Mouse (Mus musculus): ENCODE results near the gene Upf1. TPM values are rescaled to one million over a fixed set of nuclear protein-coding genes. Genes with fewer than 3 reads are reported as not detected.

Gene Upf1
- polyA plus RNA-seq, 1 experiment = 30.8 TPM

GRCm38 (mm10) chr8:70329124-70329834 lies 23.8 kb downstream of the Upf1 start, which contains the start of gene Gdf1:
Gene Gdf1 (plus strand): TSS chr8:70329817.
- no peak for DNase-seq (ENCODE audit: extremely low spot score in 1 of 2, low spot score in 1 of 2)

DNA sequence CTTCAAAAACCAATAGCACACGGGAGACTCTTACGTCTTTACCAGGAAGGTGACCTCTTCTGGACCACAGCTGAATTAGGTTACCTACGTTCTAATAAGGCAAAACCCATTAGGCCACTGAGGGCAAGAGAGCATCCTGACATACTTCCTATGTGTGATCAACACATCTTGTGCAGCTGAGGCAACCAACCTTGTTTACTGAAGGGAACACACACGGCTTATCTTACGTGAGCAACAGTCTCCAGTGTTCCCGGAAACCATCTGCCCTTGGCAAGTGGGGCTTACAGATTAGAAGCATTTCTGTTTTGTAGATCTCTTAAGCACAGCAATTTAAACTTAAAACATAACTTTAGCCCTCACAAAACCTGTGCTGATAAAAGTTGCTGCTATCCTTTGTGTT lies 25.6 kb downstream of the Upf1 start:
- DNase-seq (ENCODE audit: extremely low spot score in 1 of 2, low spot score in 1 of 2) = no peak

DNA sequence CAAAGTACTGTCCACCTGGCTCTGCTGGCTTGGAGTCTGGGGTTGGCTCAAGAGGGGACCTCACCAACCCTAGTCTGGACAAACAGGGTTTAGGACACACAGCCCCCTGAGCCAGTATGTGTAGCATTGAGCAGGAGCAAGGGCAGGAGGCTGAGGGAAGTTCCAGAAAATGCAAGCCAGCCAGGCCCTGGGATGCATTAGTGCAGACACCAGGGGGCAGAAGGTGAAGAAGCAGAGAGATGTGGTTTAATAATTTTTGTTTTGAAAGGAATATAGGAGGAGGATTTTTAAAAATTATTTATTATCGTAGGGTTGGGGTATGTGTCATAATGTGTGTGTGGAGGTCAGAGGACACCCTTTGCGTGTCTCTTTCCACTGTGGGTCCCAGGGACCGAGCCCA lies 29.4 kb downstream of the Upf1 start:
- DNase-seq (ENCODE audit: extremely low spot score in 1 of 2, low spot score in 1 of 2) = no peak

DNA sequence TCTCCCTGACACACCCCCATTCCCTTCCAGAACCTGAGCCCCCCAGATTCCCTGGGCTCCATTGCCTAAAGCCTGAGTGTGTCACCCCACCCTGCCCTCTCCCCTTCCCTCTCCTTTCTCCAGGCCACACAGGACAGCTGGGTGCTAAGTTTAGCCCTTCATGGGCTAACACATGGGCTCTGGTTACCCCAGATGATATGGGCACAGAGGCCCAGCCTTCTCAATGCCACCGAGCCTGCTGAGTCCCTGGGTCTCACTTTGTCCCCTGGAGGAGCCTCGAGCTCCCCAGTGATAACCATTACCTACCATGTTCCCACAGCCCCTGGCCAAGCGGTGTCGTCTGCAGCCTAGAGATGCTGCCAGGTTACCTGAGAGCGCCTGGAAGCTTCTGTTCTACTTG lies 35.2 kb downstream of the Upf1 start:
- no peak for DNase-seq (ENCODE audit: extremely low spot score in 1 of 2, low spot score in 1 of 2)

DNA sequence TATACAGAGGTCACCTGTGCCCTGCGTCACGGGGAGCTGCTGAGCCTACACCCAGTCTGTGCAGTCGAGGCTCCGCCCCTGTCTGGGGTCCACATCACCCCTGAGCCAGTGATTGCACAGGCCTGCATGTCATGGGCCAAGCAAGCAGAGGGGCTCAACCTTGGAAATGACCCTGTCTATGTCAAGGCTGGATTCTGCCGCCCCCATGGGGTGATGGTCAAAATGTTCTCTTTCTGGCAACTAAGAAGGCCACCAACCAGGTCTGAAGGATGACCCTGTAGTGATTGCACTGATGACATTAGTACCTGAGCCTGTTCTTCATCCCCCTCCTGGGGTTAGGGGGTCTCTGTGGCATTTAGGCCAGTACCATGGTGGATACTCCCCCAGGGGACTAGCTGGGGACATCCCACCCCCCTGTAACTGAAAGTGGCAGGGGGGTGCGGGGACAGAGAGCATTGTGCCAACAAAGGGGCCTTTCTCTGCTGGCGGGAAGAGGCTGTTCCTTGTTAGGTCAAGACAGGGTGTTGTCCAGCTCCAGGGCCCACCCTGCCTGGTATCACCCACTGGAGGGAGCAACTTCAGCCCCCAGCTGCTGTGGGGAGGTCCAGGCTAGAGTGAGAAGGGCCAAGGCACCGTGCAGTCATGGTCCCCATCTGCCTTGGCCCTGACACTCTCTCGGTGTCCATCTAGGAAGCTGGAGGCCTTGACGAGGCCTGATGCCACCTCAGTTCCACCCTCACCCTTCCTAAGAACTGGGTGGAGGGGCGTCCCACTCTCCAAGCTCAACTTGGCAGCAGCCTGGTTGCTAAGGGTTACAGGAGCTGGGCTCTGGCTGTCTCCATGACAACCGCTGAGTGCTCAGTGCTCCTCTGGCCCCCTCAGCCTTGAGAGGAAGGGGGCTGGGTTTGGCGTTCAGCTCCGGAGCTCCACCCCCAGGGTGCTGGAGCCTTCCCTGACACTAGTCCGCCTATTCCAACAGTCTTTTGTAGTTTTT lies 36.3 kb downstream of the Upf1 start:
- DNase-seq (ENCODE audit: extremely low spot score in 1 of 2, low spot score in 1 of 2) = peak; percentile 91 to 93

DNA sequence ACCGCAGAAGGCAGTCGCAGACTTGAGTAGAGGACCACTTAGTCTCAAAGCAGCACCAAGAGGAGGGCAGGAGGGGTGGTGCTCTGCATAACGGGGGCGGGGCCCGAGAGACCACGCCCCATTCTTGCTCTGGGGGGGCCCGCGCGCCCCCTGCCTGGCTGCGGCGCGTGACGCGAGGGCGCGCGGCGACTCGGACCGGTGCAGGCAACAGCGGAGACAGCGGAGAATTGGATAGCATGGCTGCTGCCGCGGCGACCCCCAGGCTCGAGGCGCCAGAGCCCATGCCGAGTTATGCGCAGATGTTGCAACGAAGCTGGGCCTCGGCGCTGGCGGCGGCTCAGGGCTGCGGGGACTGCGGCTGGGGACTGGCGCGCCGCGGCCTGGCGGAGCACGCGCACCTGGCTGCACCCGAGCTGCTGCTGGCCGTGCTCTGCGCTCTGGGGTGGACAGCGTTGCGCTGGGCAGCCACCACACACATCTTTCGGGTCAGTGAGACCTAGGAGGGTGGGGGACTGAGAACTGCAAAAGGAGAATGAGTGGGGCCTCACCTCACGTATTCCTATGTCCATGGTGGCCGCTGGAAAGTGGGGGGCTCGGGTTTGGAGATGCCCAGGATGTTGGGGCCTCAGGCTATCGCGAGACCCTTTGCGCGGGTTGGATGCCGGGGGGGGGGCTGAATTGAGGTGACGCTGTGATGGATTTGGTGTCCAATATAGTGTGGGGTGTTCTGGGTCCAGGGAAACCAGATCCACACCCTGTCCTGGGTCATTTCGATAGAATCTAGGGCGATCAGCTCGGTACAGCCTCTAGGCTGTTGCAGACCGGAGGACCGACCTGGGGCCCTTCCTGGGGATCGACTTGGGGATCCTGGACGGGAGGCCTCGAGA lies 37.2 kb downstream of the Upf1 start, which contains the start of gene Cers1:
TSS of gene Cers1 (plus strand) at position 152 of the 887 bp plus-strand sequence.
- DNase-seq (ENCODE audit: extremely low spot score in 1 of 2, low spot score in 1 of 2) = peak in 1 of 2 experiments; percentile 86

GRCm38 (mm10) chr8:70313399-70313798 lies 39.7 kb downstream of the Upf1 start:
- DNase-seq (ENCODE audit: extremely low spot score in 1 of 2, low spot score in 1 of 2) = no peak

- peak in 1 of 2 experiments; percentile 50 for DNase-seq (ENCODE audit: extremely low spot score in 1 of 2, low spot score in 1 of 2)
Observed at GRCm38 (mm10) chr8:70309311-70309710, 43.8 kb downstream of the Upf1 start.

DNA sequence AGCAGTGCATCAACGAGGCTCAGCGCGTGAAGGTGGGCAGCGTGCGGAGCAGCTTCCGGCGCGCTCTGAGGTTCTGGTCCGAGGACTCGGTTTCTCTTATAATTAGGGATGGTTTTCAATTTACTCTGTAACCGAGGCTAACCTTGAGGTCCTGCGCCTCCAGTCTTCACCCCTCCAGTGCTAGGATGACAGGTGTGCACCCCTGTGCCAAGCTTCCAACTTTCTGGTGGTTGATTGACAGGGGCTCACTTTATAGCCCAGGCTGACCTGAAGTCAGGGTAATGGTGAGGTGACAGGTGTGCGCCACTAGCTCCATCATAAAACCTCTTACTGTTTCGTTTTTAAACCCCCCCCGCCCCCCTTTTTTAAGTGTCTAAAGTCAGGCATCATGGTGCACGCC lies 50.2 kb downstream of the Upf1 start:
- DNase-seq (ENCODE audit: extremely low spot score in 1 of 2, low spot score in 1 of 2) = no peak

DNA sequence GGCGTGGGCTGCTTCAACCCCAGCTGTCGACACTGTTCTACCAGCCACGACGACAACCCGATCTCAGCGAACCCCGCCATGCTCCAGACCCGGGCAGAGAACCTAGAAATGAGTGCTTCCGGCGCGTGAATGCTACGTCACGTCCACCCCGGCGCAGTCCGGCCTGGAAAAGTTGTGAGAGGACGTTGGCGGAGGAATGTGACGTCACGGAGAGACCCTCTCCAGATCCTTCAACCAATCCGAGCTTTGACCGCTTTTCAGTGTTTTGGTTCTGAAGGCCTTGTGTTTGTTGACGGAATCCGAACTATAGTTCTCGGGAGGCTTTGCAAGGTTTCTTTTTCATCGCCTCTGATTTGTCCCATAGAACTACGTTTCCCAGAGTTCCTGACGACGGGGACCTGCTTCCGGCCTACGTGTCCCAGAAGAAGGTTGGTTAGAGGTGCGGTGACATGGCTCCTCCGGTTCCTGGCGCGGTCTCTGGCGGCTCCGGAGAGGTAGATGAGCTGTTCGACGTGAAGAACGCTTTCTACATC lies 50.7 kb downstream of the Upf1 start, which contains the start of the genes Ddx49 and Cope:
TSS of gene Ddx49 (minus strand) at position 132 of the 533 bp plus-strand sequence.
TSS of gene Cope (plus strand) at position 161 of the 533 bp plus-strand sequence.
- peak; percentile 93 to 97 for DNase-seq (ENCODE audit: extremely low spot score in 1 of 2, low spot score in 1 of 2)

GRCm38 (mm10) chr8:70300881-70301280 lies 52.2 kb downstream of the Upf1 start:
- no peak for DNase-seq (ENCODE audit: extremely low spot score in 1 of 2, low spot score in 1 of 2)

- DNase-seq (ENCODE audit: extremely low spot score in 1 of 2, low spot score in 1 of 2) = no peak
Observed at GRCm38 (mm10) chr8:70293988-70294405, 59.1 kb downstream of the Upf1 start.

GRCm38 (mm10) chr8:70286737-70287136 lies 66.3 kb downstream of the Upf1 start:
- DNase-seq (ENCODE audit: extremely low spot score in 1 of 2, low spot score in 1 of 2) = no peak

GRCm38 (mm10) chr8:70285304-70285703 lies 67.8 kb downstream of the Upf1 start:
- no peak for DNase-seq (ENCODE audit: extremely low spot score in 1 of 2, low spot score in 1 of 2)

DNA sequence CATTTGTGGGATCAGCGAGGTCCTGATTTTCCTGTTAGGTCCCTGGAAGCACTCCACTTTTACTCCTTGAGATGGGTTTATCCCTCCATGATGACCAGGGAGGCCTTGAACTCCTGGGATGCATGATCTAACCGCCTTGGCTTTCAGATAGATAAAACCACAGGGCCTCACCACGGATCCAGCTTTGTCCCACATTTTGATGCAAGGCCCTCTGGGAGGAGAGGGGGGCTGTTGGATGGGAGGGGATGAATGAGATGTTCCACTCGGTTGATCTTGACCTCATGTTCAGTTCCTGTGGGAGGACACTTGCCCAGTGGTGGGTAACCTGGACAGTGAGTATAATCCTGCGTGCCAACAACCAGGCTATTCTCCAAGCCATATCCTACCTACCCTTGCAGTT lies 68.7 kb downstream of the Upf1 start:
- no peak for DNase-seq (ENCODE audit: extremely low spot score in 1 of 2, low spot score in 1 of 2)

DNA sequence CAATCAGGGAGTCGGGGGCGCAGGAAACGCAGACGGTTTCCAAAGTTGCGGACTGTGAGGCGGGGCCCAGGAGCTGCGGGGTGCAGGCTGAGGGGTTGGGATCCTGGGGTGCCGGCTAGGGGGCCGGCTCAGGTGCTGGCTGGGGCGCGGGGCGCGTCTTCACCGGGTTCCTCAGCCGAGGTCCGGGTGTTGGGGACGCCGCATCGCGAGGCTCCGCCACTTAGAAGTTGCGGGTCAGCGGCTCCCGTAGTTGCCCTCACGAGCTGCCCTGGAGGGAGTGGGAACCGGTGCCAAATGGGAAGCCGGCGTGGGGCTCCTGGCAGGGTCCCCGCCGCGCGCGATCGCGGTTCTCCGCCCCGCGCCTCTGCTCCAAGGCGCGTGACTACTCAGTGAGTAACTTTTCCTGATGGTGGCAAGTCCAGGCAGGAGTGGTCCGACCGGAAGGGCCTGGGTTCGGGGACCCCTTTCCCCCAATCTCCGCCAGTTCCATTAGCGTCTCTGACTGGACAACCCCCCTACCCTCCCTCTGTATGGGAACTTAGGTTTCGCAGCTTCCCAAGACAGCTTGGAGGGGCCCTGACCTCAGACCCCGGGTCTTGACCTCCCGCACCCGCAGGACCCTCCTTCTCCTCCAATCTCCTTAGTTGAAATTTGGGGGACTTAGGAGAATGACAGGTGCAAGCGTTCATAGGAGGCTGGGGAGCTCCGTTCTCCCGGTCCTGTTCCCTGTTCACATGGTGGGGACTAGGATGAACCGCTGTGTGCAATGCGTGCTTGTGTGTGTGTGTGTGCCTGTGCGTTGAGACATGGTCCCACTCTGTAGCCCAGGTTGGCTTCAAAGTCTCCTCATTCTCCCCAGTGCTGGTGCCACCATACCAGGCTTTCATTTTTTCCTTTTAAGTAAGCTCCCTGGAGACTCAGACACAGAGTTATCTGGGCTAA lies 69.7 kb downstream of the Upf1 start:
- no peak for DNase-seq (ENCODE audit: extremely low spot score in 1 of 2, low spot score in 1 of 2)

- peak; percentile 59 to 70 for DNase-seq (ENCODE audit: extremely low spot score in 1 of 2, low spot score in 1 of 2)
Observed at GRCm38 (mm10) chr8:70282603-70283135, 70.4 kb downstream of the Upf1 start, which contains the start of gene Homer3. Gene Homer3 (plus strand): TSS chr8:70282827.
